Mouse (Mus musculus) inflammation-experienced regulatory T-cells (primary cell): ENCODE results near the gene Bola3. TPM values are rescaled to one million over a fixed set of nuclear protein-coding genes. Genes with fewer than 3 reads are reported as not detected.

ENCODE experiments used
- polyA plus RNA-seq, 2 experiments: library from polyadenylated mRNA; unstranded; fragments of 100-300 nt; shearing (Covaris generic); gene quantifications; one replicate each; pipeline ENCODE4 v1.2.1; 2017

Gene Bola3
- 10 to 100 TPM; 82.3 to 99.4 TPM for polyA plus RNA-seq

GRCm38 (mm10) chr6:83348873-83349272, at the start of gene Bola3:
TSS of gene Bola3 (plus strand) at chr6:83349147.

GRCm38 (mm10) chr6:83325525-83326393, 23.2 kb upstream of the Bola3 start, which contains the start of the genes Mthfd2 and Mob1a:
TSS of gene Mthfd2 (minus strand) at chr6:83325908.
TSS of gene Mob1a (plus strand) at chr6:83326016.

Other genes starting within 250 kb of the Bola3 start
- gene Ccdc142, start 247.5 kb upstream of the Bola3 start, polyA plus RNA-seq, result 10 to 100 TPM in 1 of 2 experiments, 1 to 10 TPM in 1; 6.6 to 25.0 TPM
- 10 to 100 TPM; 12.7 to 25.2 TPM for gene Gm42688, start 247.5 kb upstream of the Bola3 start, polyA plus RNA-seq
- gene Mrpl53, start 240.1 kb upstream of the Bola3 start, polyA plus RNA-seq, result 10 to 100 TPM; 52.5 to 67.4 TPM
- gene Mogs, start 233.7 kb upstream of the Bola3 start, polyA plus RNA-seq, result 100 to 1,000 TPM; 137 to 144 TPM
- 10 to 100 TPM; 70.7 to 97.0 TPM for gene Wbp1, start 227.6 kb upstream of the Bola3 start, polyA plus RNA-seq
- 10 to 100 TPM; 44.9 to 52.2 TPM for gene Ino80b, start 223.7 kb upstream of the Bola3 start, polyA plus RNA-seq
- 1 to 10 TPM in 1 of 2 experiments, under 1 TPM in 1; 0.61 to 1.1 TPM for gene Rtkn, start 213.7 kb upstream of the Bola3 start, polyA plus RNA-seq
- under 1 TPM in 1 of 2 experiments, not detected in 1; 0.35 TPM for gene Wdr54, start 192.8 kb upstream of the Bola3 start, polyA plus RNA-seq
- gene 1700003E16Rik, start 192.7 kb upstream of the Bola3 start, polyA plus RNA-seq, result not detected
- gene Dctn1, start 183.2 kb upstream of the Bola3 start, polyA plus RNA-seq, result 100 to 1,000 TPM in 1 of 2 experiments, 10 to 100 TPM in 1; 65.2 to 105 TPM
- gene Slc4a5, start 129.3 kb upstream of the Bola3 start, polyA plus RNA-seq, result under 1 TPM; 0.48 to 0.61 TPM
- gene Mthfd2, start 23.2 kb upstream of the Bola3 start, polyA plus RNA-seq, result 10 to 100 TPM; 69.7 to 82.9 TPM
- gene Mob1a, start 23.1 kb upstream of the Bola3 start, polyA plus RNA-seq, result 100 to 1,000 TPM; 157 to 178 TPM
- gene Tet3, start 109.9 kb downstream of the Bola3 start, polyA plus RNA-seq, result 10 to 100 TPM; 43.5 to 43.7 TPM
- gene Dguok, start 157.8 kb downstream of the Bola3 start, polyA plus RNA-seq, result 100 to 1,000 TPM; 123 to 137 TPM
- gene Actg2, start 187.1 kb downstream of the Bola3 start, polyA plus RNA-seq, result 10 to 100 TPM in 1 of 2 experiments, 1 to 10 TPM in 1; 3.6 to 26.5 TPM
- 10 to 100 TPM; 39.4 to 41.3 TPM for gene Stambp, start 223.6 kb downstream of the Bola3 start, polyA plus RNA-seq